Mouse (Mus musculus) stomach, postnatal 0 days (tissue): ENCODE measurements around the gene Zdbf2.

ENCODE experiments used
- CTCF ChIP-seq: IDR thresholded peaks from 2 replicates; pipeline ENCODE4 v1.5.1; 2016; ENCODE audit warnings: antibody characterized with exemption, low read depth, mild to moderate bottlenecking, moderate library complexity
- EP300 ChIP-seq: optimal IDR thresholded peaks from 2 replicates; pipeline ENCODE3; 2016; ENCODE audit warnings: antibody characterized with exemption

- TF ChIP-seq CTCF (no peak), EP300 (no peak)
These were observed 35.7 kb upstream of the Zdbf2 start for GRCm38 (mm10) chr1:63237371-63237770.
